Mouse (Mus musculus): ENCODE measurements at regions not wholly inside any gene's neighbourhood (a gene's known extent, or its start where the extent isn't known, plus 50 kb on each side); places are given as distances from the start of the nearest gene placed in this dataset.

DNA sequence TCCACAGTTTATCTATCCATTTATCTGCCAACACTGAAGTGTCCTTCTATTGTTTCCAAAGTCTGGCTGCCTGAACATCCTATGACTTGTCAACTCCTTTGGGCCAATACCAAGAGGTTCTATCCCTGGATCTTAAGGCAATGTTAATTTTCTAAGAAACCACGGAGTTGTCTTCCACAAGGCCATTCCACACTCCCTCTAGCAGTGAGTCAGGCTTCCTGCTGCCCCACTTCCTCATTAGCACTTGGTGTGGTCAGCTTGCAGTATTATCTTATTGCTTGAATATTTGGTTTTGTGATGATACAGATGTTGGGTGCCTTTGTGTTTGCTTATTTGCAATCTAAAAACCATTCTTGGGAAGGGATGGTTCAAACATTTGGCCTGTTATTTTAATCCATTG lies 87.5 kb upstream of the Ppp2r2d start:
- no peak for TF ChIP-seq CTCF (IDR thresholded peaks at IDR 0.05; ENCODE audit: extremely low read depth, insufficient read length, insufficient replicate concordance, low read depth, low read length)
- TF ChIP-seq POLR2A (IDR thresholded peaks at IDR 0.05; ENCODE audit: low read depth, low read length): no peak
- 51% methylated on average over 1 of the region's 1 CpGs for WGBS
- H3K4me1 ChIP-seq (ENCODE audit: control insufficient read depth, insufficient read depth, insufficient read length, low read length): no peaks in the 10 kb centered on the region

DNA sequence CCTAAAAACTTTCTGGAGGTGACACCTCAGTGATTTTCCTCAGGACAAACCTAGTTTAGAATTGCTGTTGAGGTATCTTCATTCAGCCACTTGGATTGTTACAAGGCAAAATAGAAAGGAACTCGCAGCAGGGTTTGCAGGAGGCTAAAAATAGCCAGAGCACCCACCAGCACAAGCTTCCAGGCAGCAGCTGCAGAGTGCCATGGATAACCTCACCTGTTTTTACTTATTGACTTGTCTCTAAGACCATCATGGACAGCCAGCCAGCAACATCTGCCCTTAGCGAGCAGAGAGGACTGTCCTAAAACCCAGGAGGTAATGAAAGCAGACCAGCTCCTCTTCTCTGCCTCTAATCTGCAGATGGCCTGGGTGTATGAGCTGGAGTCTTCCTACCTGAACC lies 97.4 kb upstream of the Ppp2r2d start:
- TF ChIP-seq CTCF (IDR thresholded peaks at IDR 0.05; ENCODE audit: extremely low read depth, insufficient read length, insufficient replicate concordance, low read depth, low read length): no peak
- no peak for TF ChIP-seq POLR2A (IDR thresholded peaks at IDR 0.05; ENCODE audit: low read depth, low read length)
- H3K27ac ChIP-seq (ENCODE audit: insufficient read depth, low read depth, low read length): no peak overlapping the region
- no peaks in the 10 kb centered on the region for H3K27me3 ChIP-seq (ENCODE audit: control insufficient read depth, insufficient read depth, low read length)
- WGBS: 65% methylated on average over 2 of the region's 2 CpGs
- H3K4me3 ChIP-seq (ENCODE audit: low read depth, low read length): no peak overlapping the region
- H3K4me1 ChIP-seq (ENCODE audit: control insufficient read depth, insufficient read depth, insufficient read length, low read length): no peaks in the 10 kb centered on the region
- no peaks in the 10 kb centered on the region for H3K36me3 ChIP-seq (ENCODE audit: control insufficient read depth, insufficient read depth, low read length)

More for the DNA sequence above, 87.5 kb upstream of the Ppp2r2d start:
- Histone ChIP-seq H3K27ac (ENCODE audit: insufficient read depth, low read depth, low read length) (no peak overlapping the region), H3K27me3 (ENCODE audit: control insufficient read depth, insufficient read depth, low read length) (no peaks in the 10 kb centered on the region), H3K36me3 (ENCODE audit: control insufficient read depth, insufficient read depth, low read length) (no peaks in the 10 kb centered on the region), H3K4me3 (ENCODE audit: low read depth, low read length) (no peak overlapping the region)

DNA sequence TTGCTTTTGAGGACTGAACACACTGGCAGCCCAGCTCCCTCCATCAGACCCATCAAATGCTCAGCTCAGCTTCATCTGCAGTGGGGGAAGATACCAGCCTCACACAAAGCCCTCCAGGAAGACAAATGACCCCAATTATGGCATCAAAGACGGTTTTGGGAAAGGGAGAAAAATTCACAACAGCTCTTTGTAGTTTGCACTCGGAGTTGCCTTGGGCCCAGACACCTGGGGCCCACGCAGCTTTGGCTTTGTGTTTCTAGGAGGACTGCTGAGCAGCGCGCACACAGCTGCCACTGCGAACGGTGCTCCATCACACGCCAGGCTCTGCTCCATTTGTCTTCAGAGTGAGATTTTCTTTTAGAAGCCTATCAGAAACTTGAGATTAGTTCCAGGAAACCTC lies 99.3 kb upstream of the Ppp2r2d start:
- no peak for TF ChIP-seq POLR2A (IDR thresholded peaks at IDR 0.05; ENCODE audit: low read depth, low read length)
- no peak for TF ChIP-seq CTCF (IDR thresholded peaks at IDR 0.05; ENCODE audit: extremely low read depth, insufficient read length, insufficient replicate concordance, low read depth, low read length)
- 74% methylated on average over 8 of the region's 8 CpGs for WGBS
- Histone ChIP-seq H3K36me3 (ENCODE audit: control insufficient read depth, insufficient read depth, low read length) (no peaks in the 10 kb centered on the region), H3K27ac (ENCODE audit: insufficient read depth, low read depth, low read length) (no peak overlapping the region), H3K4me1 (ENCODE audit: control insufficient read depth, insufficient read depth, insufficient read length, low read length) (no peaks in the 10 kb centered on the region), H3K4me3 (ENCODE audit: low read depth, low read length) (no peak overlapping the region), H3K27me3 (ENCODE audit: control insufficient read depth, insufficient read depth, low read length) (no peaks in the 10 kb centered on the region)

DNA sequence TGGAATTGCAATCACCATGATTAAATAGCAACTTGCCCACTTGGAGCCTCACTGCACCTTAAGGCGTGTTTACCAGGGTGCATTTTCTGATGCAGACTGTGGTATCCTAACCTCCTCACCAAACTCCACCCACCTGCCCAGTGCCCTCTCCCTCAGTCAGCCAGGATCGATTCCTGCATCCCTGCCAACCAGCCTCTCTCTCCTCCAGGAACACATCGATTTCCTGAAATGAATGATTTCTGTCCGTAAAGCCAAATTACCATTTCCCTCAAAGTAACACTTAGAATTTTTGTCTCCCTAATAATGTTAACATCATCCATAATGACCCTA lies 103.4 kb upstream of the Ppp2r2d start:
- Histone ChIP-seq H3K36me3 (ENCODE audit: control insufficient read depth, insufficient read depth, low read length) (no peaks in the 10 kb centered on the region), H3K4me3 (ENCODE audit: low read depth, low read length) (no peak overlapping the region), H3K4me1 (ENCODE audit: control insufficient read depth, insufficient read depth, insufficient read length, low read length) (no peaks in the 10 kb centered on the region), H3K27me3 (ENCODE audit: control insufficient read depth, insufficient read depth, low read length) (no peaks in the 10 kb centered on the region), H3K27ac (ENCODE audit: insufficient read depth, low read depth, low read length) (no peak overlapping the region)
- WGBS: 77% methylated on average over 4 of the region's 4 CpGs
- TF ChIP-seq POLR2A (IDR thresholded peaks at IDR 0.05; ENCODE audit: low read depth, low read length): no peak

DNA sequence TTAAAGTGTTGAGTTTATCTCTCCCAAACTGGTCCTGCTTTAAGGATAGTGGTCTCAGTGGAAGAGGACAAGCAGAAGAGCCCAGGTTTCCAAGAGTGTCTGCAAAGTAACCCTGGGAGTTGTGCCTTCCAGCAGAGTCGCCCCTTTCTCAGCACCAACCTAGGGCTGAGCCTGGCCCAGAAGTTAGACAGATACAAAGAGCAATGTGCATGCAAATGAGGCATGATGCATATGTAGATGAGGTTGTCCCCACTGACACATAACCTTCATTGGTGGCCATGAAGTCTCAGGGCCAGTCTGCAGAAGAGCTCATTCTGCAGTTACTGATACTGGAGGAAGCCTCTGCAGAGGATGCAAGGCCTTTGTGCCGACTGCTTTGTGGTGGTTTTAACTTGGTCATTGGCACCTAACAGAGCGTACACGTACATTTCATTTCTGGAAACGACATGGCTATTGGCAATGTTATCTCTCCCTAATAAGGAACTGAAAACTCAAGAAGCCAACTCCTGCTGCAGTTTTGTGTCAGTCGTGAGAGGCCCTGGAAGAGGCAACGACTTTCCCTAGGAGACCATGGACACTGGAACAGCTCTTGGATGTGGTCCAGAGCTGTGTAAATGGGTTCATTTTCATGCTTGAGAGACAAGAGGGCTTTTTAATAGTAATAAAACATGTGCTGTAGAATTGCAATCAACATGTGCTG lies 103.9 kb upstream of the Ppp2r2d start:
- 46% methylated on average over 7 of the region's 7 CpGs for WGBS
- TF ChIP-seq CTCF (IDR thresholded peaks at IDR 0.05; ENCODE audit: extremely low read depth, insufficient read length, insufficient replicate concordance, low read depth, low read length): no peak
- no peak for TF ChIP-seq POLR2A (IDR thresholded peaks at IDR 0.05; ENCODE audit: low read depth, low read length)
- Histone ChIP-seq H3K4me3 (ENCODE audit: low read depth, low read length) (no peak overlapping the region), H3K27me3 (ENCODE audit: control insufficient read depth, insufficient read depth, low read length) (no peaks in the 10 kb centered on the region), H3K27ac (ENCODE audit: insufficient read depth, low read depth, low read length) (no peak overlapping the region), H3K36me3 (ENCODE audit: control insufficient read depth, insufficient read depth, low read length) (no peaks in the 10 kb centered on the region), H3K4me1 (ENCODE audit: control insufficient read depth, insufficient read depth, insufficient read length, low read length) (no peaks in the 10 kb centered on the region)

DNA sequence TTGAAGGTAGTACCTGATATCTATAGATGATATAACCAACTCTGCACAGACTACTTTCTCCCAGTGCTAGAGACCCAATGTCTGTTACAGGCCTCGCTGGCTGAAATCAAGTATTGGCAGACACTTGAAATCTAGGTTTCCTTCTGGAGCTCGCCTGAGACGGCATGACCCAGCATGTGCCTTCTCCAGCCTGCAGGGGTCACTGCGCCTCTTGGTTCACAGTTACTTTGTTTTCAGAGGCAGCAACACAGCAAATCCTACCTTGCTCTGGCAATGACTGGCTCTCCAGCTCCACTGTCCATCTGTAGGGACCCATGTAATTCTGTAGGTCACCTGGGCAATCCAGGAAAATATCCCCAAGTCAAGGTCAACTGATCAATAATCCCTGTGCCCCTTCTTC lies 111.6 kb upstream of the Ppp2r2d start:
- no peak overlapping the region for H3K4me3 ChIP-seq (ENCODE audit: low read depth, low read length)
- no peak overlapping the region for H3K27ac ChIP-seq (ENCODE audit: insufficient read depth, low read depth, low read length)
- TF ChIP-seq POLR2A (IDR thresholded peaks at IDR 0.05; ENCODE audit: low read depth, low read length) (no peak), CTCF (IDR thresholded peaks at IDR 0.05; ENCODE audit: extremely low read depth, insufficient read length, insufficient replicate concordance, low read depth, low read length) (peak; percentile 36; the same call in 1 of the 2 replicates)
- H3K4me1 ChIP-seq (ENCODE audit: control insufficient read depth, insufficient read depth, insufficient read length, low read length): no peaks in the 10 kb centered on the region
- no peaks in the 10 kb centered on the region for H3K27me3 ChIP-seq (ENCODE audit: control insufficient read depth, insufficient read depth, low read length)
- no peaks in the 10 kb centered on the region for H3K36me3 ChIP-seq (ENCODE audit: control insufficient read depth, insufficient read depth, low read length)
- 21% methylated on average over 4 of the region's 4 CpGs for WGBS

DNA sequence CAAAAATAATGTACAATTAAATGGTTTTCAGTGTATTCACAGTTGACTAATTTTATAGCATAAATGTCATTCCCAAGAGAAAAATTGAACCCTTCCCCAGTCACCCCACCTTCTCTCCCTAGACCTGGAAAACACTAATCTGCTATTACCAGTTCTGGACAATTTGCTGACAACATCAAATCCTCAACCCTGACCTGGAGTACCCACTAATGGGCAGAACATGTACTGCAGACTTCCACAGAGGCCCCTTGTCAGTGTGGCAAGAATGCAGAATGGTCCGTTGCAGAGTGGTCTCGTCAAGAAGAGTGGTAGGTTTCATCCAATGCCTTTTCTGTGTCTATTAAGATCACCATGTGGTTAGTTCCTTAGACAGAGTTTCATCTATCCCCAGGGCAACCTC lies 121.0 kb upstream of the Ppp2r2d start:
- TF ChIP-seq POLR2A (IDR thresholded peaks at IDR 0.05; ENCODE audit: low read depth, low read length): no peak
- TF ChIP-seq CTCF (IDR thresholded peaks at IDR 0.05; ENCODE audit: extremely low read depth, insufficient read length, insufficient replicate concordance, low read depth, low read length): no peak
- no peaks in the 10 kb centered on the region for H3K36me3 ChIP-seq (ENCODE audit: control insufficient read depth, insufficient read depth, low read length)
- H3K27ac ChIP-seq (ENCODE audit: insufficient read depth, low read depth, low read length): no peak overlapping the region
- WGBS: 81% methylated on average over 2 of the region's 2 CpGs
- no peak overlapping the region for H3K4me3 ChIP-seq (ENCODE audit: low read depth, low read length)
- H3K27me3 ChIP-seq (ENCODE audit: control insufficient read depth, insufficient read depth, low read length): no peaks in the 10 kb centered on the region
- H3K4me1 ChIP-seq (ENCODE audit: control insufficient read depth, insufficient read depth, insufficient read length, low read length): no peaks in the 10 kb centered on the region

All from small intestine, adult 2 months (tissue).